Mouse (Mus musculus) CD4-positive helper T cell, adult 2 months (primary cell): Measurements from ENCODE around the gene 2510039O18Rik.

ENCODE experiments used
- DNase-seq: peaks from one replicate; pipeline ENCODE4 v3.0.0-alpha.2; 2012; ENCODE audit warnings: low read depth, missing footprints, low spot score

2510039O18Rik gene

DNA sequence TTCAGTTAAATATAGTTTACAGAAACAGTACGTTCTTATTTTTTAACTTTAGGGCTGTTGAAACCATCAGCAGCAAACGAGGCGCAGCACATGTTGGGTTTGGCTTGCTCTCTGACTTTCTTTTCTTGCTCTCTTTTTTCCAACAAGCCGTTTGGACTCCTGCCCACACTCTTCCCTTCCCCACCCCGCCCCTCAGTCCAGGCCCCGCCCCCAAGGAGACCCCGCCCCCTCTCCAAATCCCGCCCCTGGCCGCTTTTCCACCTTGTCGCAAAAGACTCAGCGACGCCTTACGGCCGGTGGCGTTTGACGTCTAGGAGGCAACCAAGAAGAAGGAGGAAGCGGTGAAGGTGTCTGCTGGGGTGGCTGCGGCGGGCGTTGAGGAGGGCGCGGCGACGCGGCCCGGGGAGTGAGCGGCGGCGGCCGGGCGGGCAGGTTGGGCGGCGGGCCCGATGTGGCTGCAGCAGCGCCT, at the start of gene 2510039O18Rik:
Gene 2510039O18Rik (plus strand): TSS at position 320 of the 469 bp plus-strand sequence.
- DNase-seq = peak; percentile 92

DNA sequence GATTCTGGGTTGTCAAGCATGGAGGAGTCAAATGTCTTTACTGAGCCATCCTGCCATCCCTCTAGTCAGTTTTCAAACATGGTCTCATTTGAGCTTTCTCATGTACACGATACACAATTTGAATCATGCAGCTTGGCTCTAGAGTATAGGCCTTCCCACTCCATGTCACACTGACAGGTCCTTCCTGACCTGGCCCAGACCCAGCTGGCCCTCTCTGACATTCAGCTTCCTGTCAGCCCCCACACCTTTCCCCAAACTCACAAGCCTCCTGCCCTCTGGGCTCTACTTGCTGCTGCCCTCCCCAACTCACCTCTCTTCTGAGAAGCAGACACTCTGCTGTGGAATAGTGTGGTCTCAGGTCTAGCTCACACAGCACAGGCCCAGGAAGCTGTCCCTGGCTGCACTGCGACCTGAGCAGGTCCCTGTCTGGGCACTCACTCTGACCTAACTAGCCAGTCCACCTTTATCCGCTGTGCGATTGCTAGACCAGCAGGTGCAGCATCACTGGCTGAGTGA, 44.8 kb upstream of the 2510039O18Rik start:
- DNase-seq = no peak

DNA sequence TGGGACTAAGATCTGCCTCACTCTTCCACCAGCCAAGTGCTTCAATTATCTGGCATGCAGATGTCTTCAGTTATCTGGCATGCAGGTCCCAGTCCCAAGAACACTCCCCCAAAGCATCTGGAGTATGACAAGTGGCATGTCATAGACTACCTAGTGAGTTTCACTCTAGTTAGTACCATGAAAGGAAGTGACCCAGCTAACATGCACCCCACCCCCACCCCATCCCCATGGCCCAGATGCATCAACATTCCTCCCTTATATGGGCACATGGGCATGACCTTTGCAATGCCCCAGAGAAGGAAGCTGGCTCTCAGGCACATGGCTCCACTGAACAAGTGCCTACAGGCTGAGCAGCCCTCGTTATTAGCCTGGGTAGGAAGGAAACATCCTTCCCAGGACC, 44.3 kb upstream of the 2510039O18Rik start:
- no peak for DNase-seq

DNA sequence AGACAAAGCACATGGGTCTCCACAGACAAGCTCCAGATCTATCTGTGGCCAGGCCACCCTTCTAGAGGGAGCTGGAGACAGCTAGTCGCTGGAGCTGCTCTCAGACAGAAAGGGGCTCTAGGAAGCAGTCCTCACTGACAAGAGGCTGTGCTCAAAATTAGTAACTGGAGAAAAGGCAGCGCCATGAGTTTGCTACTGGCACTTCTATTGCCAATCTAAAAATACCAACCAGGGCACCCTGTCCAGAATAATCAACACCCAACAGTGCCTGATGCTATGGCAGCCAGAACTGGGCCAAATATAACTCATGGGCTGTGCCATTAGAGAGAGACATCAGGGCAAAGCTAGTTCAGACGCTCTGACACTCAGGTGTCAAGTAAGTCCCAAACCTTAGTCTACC, 43.3 kb upstream of the 2510039O18Rik start:
- DNase-seq = no peak

- no peak for DNase-seq
Measured at GRCm38 (mm10) chr4:147900452-147900851, 40.2 kb upstream of the 2510039O18Rik start.

DNA sequence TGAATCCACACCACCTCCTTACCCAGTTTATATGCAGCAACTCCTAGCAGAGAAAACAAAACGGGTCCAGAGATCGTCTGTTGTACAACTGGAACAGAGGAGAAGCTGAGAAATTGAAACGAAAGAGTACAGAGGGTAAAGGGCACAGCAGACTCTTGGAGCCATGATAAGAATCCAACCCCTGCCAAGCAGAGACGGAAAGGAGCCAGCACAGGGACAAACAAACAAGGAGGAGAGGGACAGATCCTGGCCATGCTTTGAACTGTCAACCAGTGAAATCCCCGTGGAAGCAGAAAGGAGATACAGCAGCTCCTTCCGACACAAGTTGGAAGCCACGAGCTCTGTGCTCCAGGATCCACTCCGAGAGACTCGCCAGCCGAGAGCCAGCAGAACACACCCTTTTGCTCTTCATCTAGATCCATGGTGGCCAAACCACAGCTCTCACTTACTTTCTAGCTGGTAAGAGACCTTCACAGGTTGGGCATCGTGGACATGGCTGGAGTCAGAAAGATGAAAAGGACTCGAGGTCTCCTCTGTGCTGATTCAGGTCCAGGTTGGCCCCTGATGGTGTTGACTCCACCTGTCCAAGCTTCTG, 37.7 kb upstream of the 2510039O18Rik start:
- DNase-seq = no peak

GRCm38 (mm10) chr4:147903601-147904000, 37.1 kb upstream of the 2510039O18Rik start:
- no peak for DNase-seq

GRCm38 (mm10) chr4:147904313-147905089, 36.2 kb upstream of the 2510039O18Rik start, which contains the start of gene Mfn2:
TSS of gene Mfn2 (minus strand) at chr4:147904704.
- peak; percentile 90 for DNase-seq

- DNase-seq = no peak
Measured at GRCm38 (mm10) chr4:147905090-147905659, 35.5 kb upstream of the 2510039O18Rik start.

DNA sequence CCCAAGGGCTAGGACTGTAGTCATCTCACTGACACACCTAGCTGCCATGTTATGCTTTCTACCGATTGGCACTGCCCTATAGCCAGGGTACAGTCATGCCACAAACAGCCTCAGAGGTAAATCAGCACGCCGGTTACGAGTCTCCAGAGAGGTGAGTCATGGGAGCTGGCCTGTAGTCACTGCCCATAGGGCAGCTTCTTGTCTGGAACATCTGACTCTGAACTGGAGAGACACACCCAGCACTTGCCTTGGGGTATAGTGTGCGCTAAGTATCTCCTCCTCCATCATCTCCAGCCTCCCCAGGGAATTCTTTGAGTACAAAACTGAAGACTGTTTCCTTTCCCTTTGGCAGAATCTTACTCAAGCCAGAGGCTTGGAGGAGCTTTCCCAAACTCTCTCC, 34.5 kb upstream of the 2510039O18Rik start:
- no peak for DNase-seq

GRCm38 (mm10) chr4:147909486-147909885, 31.2 kb upstream of the 2510039O18Rik start:
- DNase-seq = no peak

GRCm38 (mm10) chr4:147918459-147919121, 22.1 kb upstream of the 2510039O18Rik start:
- DNase-seq = peak; percentile 38

GRCm38 (mm10) chr4:147920973-147921372, 19.7 kb upstream of the 2510039O18Rik start:
- no peak for DNase-seq

GRCm38 (mm10) chr4:147922341-147922740, 18.4 kb upstream of the 2510039O18Rik start:
- no peak for DNase-seq

DNA sequence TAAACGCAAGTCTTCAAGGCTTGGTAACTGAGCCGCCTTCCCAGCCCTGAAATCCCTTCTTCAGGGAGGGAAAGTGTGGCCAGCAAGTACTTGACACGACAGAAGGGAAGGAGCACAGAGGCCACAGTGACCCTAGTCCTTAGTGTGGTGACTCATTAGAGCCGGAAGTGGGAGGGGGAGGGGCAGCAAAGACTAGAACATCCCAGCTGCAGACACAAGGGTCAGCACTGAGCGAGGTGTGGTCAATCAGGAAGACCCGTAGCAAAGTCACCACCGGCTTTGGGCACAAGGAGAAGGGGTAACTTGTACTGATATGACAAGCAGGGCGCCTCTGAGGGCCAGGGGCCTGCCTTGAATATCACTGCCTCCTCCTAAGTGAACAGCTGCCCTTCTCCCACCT, 13.0 kb upstream of the 2510039O18Rik start:
- DNase-seq = no peak

DNA sequence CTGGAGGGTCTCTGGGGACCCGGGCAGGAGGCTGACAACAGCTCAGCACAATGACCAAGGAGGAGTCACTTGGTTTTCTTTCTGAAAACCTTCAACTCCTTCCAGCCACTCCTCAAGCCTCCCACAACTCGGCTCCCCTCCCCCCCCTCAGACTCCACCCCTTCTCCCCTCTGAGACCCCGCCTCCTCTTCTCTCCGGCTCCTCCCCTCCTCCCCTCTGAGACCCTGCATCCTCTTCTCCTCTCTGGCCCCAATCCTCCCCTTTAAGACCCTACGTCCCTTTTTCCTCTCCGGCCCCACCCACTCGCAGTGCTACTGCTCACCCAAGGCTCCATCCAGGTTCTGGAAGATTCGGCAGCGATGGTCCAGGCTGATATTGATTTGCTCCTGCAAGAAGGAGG, 12.6 kb upstream of the 2510039O18Rik start:
- no peak for DNase-seq

- no peak for DNase-seq
Measured at GRCm38 (mm10) chr4:147928540-147928939, 12.2 kb upstream of the 2510039O18Rik start.

- no peak for DNase-seq
Measured at GRCm38 (mm10) chr4:147930946-147931345, 9.7 kb upstream of the 2510039O18Rik start.

GRCm38 (mm10) chr4:147934134-147934533, 6.6 kb upstream of the 2510039O18Rik start:
- DNase-seq = no peak

GRCm38 (mm10) chr4:147934611-147935010, 6.1 kb upstream of the 2510039O18Rik start:
- no peak for DNase-seq

GRCm38 (mm10) chr4:147935904-147936303, 4.8 kb upstream of the 2510039O18Rik start:
- DNase-seq = no peak
